Mouse (Mus musculus) effector memory CD4-positive, alpha-beta T cell, adult 7 months (primary cell): ENCODE results near the gene Kcnc1. TPM values are rescaled to one million over a fixed set of nuclear protein-coding genes. Genes with fewer than 3 reads are reported as not detected.

Experiments
- polyA plus RNA-seq: library from polyadenylated mRNA; unstranded; fragments of 100-300 nt; shearing (Covaris generic); gene quantifications from one replicate; pipeline ENCODE4 v1.2.1, GENCODE M21; 2017

Kcnc1 gene
- polyA plus RNA-seq, result 0.93 TPM

DNA sequence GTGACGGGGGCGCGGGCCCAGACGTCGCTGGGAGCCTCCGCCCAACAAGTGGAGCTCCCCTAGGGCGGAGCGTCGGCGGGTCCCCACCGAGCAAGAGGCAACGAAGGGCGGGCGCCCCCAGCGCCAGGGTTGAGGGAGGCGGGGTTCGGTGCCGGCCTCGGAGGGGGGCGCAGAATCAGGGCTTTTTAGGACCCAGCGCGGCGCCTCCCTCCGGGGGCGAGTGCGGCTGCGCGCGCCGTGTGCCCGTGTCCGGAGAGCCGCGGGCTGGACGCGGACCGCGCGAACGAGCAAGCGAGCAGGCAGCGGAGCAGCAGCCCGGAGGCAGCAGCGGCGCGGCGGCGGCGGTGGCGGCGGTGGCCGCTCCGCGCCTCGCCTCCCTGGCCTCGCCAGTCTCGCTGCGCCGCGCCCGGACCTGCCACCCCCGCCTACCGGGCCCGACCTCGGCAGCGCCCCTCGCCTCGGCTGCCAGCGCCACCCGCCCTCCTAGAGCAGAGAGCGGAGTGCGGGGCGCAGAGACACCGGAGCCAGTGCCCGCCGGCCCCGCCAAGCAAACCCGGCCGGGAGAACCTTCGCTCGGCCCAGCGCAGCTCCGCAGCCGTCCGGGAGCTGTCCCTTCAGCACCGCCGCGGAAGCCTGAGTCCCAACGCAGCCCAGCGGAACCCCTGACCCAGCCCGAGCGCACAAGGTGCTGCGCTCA is at the start of gene Kcnc1:
Gene Kcnc1 (plus strand): TSS at position 267 of the 697 bp plus-strand sequence.

GRCm38 (mm10) chr7:46376172-46377007 is 19.9 kb upstream of the Kcnc1 start, which contains the start of gene Myod1:
Gene Myod1, plus strand, starts transcription at chr7:46376474.

Other genes with a start within 250 kb of the Kcnc1 start
- gene Abcc8, start 216.5 kb upstream of the Kcnc1 start, polyA plus RNA-seq, result 0.54 TPM
- not detected for gene Ush1c, start 158.0 kb upstream of the Kcnc1 start, polyA plus RNA-seq
- not detected for gene Otog, start 155.5 kb upstream of the Kcnc1 start, polyA plus RNA-seq
- not detected for gene Myod1, start 20.0 kb upstream of the Kcnc1 start, polyA plus RNA-seq
- 19.9 TPM for gene Sergef, start 243.3 kb downstream of the Kcnc1 start, polyA plus RNA-seq